Mouse (Mus musculus): Measurements from ENCODE around the gene Olfr49.
"Not testable (repeated sequence)": the region's sequence is repeated elsewhere in the genome, so short reads cannot be mapped to it uniquely, and the experiment has no call there.

The Olfr49 gene

DNA sequence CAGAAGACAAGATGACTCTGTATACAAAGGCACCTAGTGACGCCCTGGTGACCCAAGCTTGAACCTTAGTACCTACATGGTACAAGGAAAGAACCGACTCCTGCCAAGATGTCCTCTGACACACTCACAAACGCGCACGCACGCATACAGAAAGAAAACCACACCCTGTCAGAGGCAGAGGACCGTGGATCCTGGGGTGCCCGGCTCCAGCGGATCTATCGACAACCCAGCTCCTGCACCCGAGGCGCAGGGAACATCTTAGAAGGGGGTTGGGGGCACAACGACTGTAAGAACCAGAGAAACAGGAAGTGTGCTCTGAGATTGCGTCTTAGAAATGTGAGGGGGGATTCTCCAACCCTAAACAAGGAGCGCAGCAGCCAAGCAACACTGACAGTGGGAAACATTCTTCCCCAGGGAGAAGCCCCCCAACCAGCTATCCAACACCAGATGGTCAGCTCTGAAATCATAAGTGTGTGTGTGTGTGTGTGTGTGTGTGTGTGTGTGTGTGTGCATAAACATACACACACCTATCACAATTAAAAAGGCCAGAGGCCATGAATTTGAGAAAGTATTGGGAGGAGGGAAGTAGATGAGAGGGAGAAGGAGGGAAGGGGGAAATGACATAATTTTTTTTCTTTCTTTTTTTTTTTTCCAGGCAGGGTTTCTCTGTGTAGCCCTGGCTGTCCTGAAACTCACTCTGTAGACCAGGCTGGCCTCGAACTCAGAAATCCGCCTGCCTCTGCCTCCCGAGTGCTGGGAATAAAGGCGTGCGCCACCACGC, 53.4 kb downstream of the Olfr49 start:
- no peak for DNase-seq (ENCODE audit: low spot score)

DNA sequence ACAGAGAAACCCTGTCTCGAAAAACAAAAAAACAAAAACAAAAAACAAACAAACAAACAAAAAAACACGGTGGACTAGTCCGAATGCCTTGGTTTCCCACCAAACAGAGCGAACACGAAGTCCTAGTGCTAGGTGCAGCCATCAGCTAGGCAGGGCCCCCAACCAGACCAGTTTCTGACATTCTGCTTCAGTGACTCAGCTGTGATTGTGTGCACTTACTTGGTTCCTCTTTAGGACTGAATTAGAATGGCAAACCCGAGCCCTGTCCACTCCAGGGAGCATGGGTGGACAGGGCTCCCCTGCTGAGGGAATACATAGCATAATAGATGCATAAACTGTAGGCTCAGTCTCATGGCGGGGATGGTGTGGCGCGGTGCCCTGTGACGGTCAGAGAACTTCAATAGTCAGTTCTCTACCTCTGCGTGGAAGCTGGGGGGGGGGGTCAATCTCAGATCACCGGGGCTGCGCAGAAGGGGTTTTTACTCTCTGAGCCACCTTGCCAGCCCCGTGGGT, 54.0 kb downstream of the Olfr49 start:
- no peak for DNase-seq (ENCODE audit: low spot score)

DNA sequence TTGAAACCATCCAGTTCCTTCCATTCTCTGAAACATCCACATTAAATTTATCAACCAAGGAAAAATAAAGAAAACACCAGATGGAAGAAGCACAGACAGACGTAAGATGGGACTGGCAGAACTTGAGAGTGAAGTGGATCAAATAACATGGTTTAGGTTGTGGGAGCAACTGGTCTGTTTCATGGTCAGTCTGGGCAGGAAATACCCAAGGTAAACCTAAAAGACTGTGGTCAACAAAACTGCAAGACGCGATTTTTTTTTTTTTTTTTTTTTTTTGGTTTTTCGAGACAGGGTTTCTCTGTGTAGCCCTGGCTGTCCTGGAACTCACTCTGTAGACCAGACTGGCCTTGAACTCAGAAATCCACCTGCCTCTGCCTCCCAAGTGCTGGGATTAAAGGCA, 54.9 kb downstream of the Olfr49 start:
- DNase-seq (ENCODE audit: low spot score) = not testable (repeated sequence)

DNA sequence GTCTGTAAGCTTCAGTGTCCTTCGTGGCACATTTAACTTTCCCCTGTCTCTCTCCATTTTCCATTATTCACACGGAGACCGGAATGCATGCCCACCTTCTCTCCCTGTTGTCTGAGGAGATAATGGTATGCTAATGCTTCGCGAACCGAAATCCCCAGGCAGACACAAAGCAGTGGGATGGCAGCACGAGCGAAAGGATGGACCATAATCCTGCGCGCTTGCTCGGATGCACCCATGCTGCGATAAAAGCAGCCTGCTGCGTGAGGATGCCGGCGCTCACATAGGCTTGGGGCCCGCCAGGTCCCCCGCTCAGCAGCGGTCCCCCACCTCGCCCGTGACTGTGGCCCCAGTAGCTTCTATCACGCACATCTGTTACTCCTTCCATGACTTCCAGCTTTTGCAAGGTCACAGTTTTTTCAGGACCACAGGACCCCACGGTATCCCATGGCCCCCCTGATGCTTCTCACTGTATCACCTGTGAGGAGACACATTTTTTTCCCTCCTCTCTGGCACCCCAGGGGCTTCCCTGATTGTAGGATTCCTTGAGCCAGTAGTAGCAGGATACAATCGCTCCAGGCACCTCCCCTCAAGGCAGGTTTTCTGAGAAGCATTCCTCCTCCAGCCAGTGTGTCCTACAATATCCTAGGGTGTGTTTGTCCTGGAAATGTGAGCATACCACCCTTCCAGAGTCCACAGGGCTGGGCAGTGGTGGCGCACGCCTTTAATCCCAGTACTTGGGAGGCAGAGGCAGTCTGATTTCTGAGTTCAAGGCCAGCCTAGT, 55.6 kb downstream of the Olfr49 start:
- DNase-seq (ENCODE audit: low spot score) = no peak

DNA sequence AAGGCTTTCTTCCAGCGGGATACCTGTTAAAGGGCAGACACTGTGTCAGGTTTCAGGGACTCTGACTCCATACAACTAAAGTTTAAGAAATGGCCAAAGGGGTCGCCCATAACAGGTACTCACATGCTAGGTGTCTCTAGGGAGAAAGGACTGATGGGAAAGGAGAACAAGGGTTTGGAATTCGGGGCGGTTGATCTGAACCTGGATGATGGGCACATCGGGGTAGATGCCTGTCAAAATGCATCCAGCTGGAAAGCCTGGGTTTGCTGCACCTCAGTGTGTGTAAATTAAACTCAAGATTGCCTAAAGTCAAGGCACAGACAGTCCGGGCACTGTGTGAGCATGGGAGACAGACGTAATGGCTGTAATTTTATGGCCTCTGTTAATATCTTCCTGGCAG, 56.2 kb downstream of the Olfr49 start:
- DNase-seq (ENCODE audit: low spot score) = no peak
